Mouse (Mus musculus) intestine, embryonic 14.5 days (tissue): ENCODE measurements around the gene Cit. TPM values are rescaled to one million over a fixed set of nuclear protein-coding genes. Genes with fewer than 3 reads are reported as not detected.

Experiments used
- ATAC-seq: fragments of 200-750 bp; cut with Nextera tagmentation; replicated peaks from 2 replicates; pipeline ENCODE4 v1.8.0; 2017; ENCODE audit warnings: low read depth, moderate number of reproducible peaks, moderate TSS enrichment, moderate library complexity; ENCODE audit not compliant: low FRiP score, low TSS enrichment
- DNase-seq: peaks from one replicate; pipeline ENCODE4 v3.0.0-alpha.2; 2018; ENCODE audit warnings: low spot score
- H3K27ac ChIP-seq: fragments of 300-500 bp; sonication (generic); 2 replicates; pipeline ENCODE4 v1.5.1; 2014; ENCODE audit warnings: low read depth, mild to moderate bottlenecking, control low read depth
- H3K27me3 ChIP-seq: fragments of 300-500 bp; sonication (generic); replicated peaks from 2 replicates; pipeline ENCODE4 v1.6.1; 2014; ENCODE audit warnings: low read length, control low read depth; ENCODE audit not compliant: control insufficient read depth, insufficient read depth
- H3K36me3 ChIP-seq: fragments of 300-500 bp; sonication (generic); 2 replicates; pipeline ENCODE4 v1.6.1; 2014; ENCODE audit warnings: low read length, control low read depth; ENCODE audit not compliant: control insufficient read depth, insufficient read depth
- H3K4me1 ChIP-seq: fragments of 300-500 bp; sonication (generic); replicated peaks from 2 replicates; pipeline ENCODE4 v1.6.1; 2014; ENCODE audit warnings: low read length, control low read depth, mixed read lengths; ENCODE audit not compliant: control insufficient read depth, insufficient read depth
- H3K4me2 ChIP-seq: fragments of 300-500 bp; sonication (generic); 2 replicates; pipeline ENCODE4 v1.6.1; 2014; ENCODE audit warnings: low read length
- H3K4me3 ChIP-seq: fragments of 300-500 bp; sonication (generic); 2 replicates; pipeline ENCODE4 v1.5.1; 2014; ENCODE audit warnings: low read depth, low read length, control low read depth, mixed read lengths
- H3K9ac ChIP-seq: fragments of 300-500 bp; sonication (generic); 2 replicates; pipeline ENCODE4 v1.6.1; 2014; ENCODE audit warnings: mild to moderate bottlenecking, low read length
- H3K9me3 ChIP-seq: fragments of 300-500 bp; sonication (generic); 2 replicates; pipeline ENCODE4 v1.6.1; 2016; ENCODE audit warnings: low read length, control low read depth; ENCODE audit not compliant: control insufficient read depth
- WGBS: fragments of 180-500 bp; shearing (Covaris S2); extraction: QIAGEN DNeasy Blood & Tissue Kit; methylation state at CpG from one replicate; pipeline ENCODE4 v1.1.7; 2014; 5-methylcytosine and 5-hydroxymethylcytosine counted together
- polyA plus RNA-seq: library from polyadenylated mRNA; unstranded; fragments of >200 nt; fragmentation: Nextera tagmentation; extraction: Ambion mirVana; gene quantifications from 2 replicates; pipeline ENCODE4 v1.2.1, GENCODE M21; 2014

Cit gene
- polyA plus RNA-seq, 1 experiment from 2014 or later = 25.8 TPM

DNA sequence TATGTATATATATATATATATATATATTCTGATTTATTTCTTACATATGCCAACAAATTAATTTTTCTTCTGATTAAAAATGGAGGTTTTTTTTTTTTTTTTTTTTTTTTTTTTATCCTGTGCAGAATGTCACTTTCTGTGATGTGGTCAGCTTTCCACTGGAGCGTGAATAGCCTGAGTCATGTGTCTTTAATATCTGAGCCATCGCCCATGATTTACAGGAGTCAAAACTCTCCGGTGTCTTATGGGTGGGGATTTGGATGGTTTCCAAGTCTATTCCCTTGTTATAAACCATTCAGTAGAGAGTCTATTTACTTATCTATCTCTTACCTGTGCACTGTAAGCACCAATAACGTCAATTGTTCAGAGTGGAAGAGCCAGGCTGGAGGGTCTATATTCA is 27.9 kb downstream of the Cit start:
- Histone ChIP-seq H3K36me3 (peaks cover 30% of the 10 kb centered on the region), H3K27ac (no peak overlapping the region), H3K4me2 (no peak overlapping the region), H3K9me3 (no peaks in the 10 kb centered on the region), H3K4me3 (no peak overlapping the region), H3K9ac (no peak overlapping the region), H3K4me1 (no peaks in the 10 kb centered on the region), H3K27me3 (no peaks in the 10 kb centered on the region)
- no peak for DNase-seq
- no peak for ATAC-seq
- WGBS = 53% methylated on average over 4 of the region's 4 CpGs

DNA sequence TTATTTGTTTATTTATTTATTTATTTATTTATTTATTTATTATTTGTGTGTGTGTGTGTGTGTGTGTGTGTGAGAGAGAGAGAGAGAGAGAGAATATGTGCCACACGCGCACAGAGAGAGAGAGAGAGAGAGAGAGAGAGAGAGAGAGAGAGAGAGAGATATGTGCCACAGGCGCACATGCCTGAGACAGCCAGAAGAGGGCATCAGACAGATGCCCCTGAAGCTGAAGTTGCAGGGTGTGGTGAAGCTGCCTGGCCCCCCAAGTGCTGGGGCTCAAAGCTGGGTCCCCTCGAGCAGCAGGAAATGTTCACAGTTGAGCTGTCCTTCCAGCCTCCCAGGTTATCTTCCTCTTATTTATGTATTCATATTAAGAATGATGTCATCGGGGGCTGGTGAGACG is 32.3 kb downstream of the Cit start:
- H3K36me3 ChIP-seq = peaks cover 26% of the 10 kb centered on the region
- no peaks in the 10 kb centered on the region for H3K4me1 ChIP-seq
- H3K9me3 ChIP-seq = no peaks in the 10 kb centered on the region
- H3K27me3 ChIP-seq = no peaks in the 10 kb centered on the region
- ATAC-seq = no peak
- DNase-seq = no peak
- no peak overlapping the region for H3K27ac ChIP-seq
- no peak overlapping the region for H3K4me2 ChIP-seq
- 95% methylated on average over 6 of the region's 6 CpGs for whole genome bisulfite sequencing
- H3K9ac ChIP-seq = no peak overlapping the region
- no peak overlapping the region for H3K4me3 ChIP-seq

DNA sequence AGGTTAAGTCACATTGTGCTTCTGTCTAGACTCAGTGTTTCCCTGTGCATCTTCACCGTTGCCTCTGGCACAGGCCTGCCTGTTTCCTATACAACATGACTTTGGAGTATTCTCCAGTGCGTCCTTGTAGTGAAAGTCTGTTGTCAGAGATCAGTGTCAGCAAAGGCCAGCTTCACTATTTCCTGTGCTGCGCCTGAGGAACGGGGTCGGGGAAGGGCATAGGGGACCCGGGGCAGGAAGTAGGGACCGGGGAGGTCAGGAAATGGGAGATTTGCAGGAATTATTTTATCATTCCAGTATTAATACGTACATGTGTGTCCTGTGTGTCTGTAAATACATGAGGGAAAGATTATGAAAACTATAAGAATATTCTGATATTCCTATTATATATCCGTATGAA is 37.1 kb downstream of the Cit start:
- Histone ChIP-seq H3K4me3 (no peak overlapping the region), H3K27me3 (no peaks in the 10 kb centered on the region), H3K27ac (no peak overlapping the region), H3K4me1 (no peaks in the 10 kb centered on the region), H3K4me2 (no peak overlapping the region), H3K36me3 (peaks cover 27% of the 10 kb centered on the region), H3K9ac (no peak overlapping the region), H3K9me3 (no peaks in the 10 kb centered on the region)
- no peak for DNase-seq
- no peak for ATAC-seq
- 79% methylated on average over 9 of the region's 9 CpGs for WGBS

DNA sequence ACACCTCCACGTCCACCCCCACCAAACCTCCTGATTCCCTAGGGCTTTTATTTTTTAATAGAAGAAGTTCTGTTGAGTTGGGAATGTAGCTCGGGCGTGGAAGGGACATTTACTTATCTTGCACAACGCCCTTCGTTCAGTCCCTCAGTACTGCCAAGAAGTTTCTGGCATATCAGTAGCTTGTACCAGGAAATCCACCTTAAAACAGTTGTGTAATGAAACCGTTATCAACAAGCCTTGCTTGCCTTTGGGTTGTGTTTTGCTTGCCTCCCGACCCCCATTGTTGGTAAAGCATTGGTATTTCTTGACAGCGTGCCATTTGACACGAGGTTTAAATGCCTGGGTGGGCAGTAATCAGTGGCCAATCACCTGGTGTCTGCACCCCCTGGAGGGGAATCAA is 39.4 kb downstream of the Cit start:
- WGBS = 90% methylated on average over 9 of the region's 9 CpGs
- Histone ChIP-seq H3K36me3 (peaks cover 43% of the 10 kb centered on the region), H3K27ac (no peak overlapping the region), H3K9me3 (no peaks in the 10 kb centered on the region), H3K4me1 (no peaks in the 10 kb centered on the region), H3K4me3 (no peak overlapping the region), H3K27me3 (no peaks in the 10 kb centered on the region), H3K9ac (no peak overlapping the region), H3K4me2 (no peak overlapping the region)
- DNase-seq (no peak), ATAC-seq (no peak)

DNA sequence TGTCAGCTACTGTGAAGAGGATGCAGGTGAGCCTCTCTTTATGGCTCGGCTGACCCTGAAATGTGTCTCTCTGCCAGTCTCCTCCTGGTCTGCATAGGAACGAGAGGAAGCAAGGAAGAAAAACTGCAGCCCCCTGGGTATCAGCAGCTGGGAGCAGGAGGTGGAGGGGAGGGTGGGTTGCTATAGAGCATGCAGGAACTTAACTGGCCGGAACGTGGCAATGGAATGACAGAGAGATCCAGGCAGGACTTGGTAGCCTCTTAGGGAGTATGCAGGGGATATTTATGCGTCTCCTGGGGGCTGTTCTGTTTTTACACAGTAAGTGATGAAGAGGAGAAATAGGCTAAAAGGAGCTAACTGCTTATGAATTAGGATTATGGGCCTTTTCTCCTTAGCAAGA is 48.7 kb downstream of the Cit start:
- H3K4me2 ChIP-seq = no peak overlapping the region
- no peak overlapping the region for H3K27ac ChIP-seq
- H3K36me3 ChIP-seq = peaks cover 29% of the 10 kb centered on the region
- no peaks in the 10 kb centered on the region for H3K27me3 ChIP-seq
- H3K4me1 ChIP-seq = no peaks in the 10 kb centered on the region
- DNase-seq (no peak), ATAC-seq (no peak)
- H3K4me3 ChIP-seq = no peak overlapping the region
- no peaks in the 10 kb centered on the region for H3K9me3 ChIP-seq
- WGBS = 74% methylated on average over 5 of the region's 5 CpGs
- H3K9ac ChIP-seq = no peak overlapping the region

DNA sequence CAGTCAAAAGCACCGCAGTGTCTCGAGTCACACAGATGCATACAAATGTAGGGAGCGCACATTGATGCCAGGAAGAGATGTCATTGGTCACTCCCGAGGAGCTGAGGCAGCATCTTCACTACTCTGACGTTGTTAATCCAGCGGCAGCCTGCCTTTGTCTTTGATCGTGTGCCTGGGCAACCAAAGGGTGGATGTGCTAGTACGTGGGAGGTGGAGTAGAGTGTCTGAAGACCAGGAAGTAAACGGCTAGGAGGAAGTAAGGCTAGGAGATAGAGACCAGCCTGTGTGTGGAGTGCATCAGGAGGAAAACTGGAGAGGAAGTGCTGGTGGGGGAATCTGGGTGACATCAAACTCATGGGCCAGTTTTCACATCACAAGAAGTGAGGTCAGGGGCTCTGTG is 52.0 kb downstream of the Cit start:
- H3K4me2 ChIP-seq = no peak overlapping the region
- H3K27me3 ChIP-seq = no peaks in the 10 kb centered on the region
- no peaks in the 10 kb centered on the region for H3K9me3 ChIP-seq
- WGBS = 64% methylated on average over 9 of the region's 9 CpGs
- no peak overlapping the region for H3K4me3 ChIP-seq
- no peak overlapping the region for H3K9ac ChIP-seq
- ATAC-seq (no peak), DNase-seq (no peak)
- no peak overlapping the region for H3K27ac ChIP-seq
- no peaks in the 10 kb centered on the region for H3K4me1 ChIP-seq
- 0 out of 2 replicates have a peak, but pooled peaks cover 3% of the 10 kb centered on the region for H3K36me3 ChIP-seq

DNA sequence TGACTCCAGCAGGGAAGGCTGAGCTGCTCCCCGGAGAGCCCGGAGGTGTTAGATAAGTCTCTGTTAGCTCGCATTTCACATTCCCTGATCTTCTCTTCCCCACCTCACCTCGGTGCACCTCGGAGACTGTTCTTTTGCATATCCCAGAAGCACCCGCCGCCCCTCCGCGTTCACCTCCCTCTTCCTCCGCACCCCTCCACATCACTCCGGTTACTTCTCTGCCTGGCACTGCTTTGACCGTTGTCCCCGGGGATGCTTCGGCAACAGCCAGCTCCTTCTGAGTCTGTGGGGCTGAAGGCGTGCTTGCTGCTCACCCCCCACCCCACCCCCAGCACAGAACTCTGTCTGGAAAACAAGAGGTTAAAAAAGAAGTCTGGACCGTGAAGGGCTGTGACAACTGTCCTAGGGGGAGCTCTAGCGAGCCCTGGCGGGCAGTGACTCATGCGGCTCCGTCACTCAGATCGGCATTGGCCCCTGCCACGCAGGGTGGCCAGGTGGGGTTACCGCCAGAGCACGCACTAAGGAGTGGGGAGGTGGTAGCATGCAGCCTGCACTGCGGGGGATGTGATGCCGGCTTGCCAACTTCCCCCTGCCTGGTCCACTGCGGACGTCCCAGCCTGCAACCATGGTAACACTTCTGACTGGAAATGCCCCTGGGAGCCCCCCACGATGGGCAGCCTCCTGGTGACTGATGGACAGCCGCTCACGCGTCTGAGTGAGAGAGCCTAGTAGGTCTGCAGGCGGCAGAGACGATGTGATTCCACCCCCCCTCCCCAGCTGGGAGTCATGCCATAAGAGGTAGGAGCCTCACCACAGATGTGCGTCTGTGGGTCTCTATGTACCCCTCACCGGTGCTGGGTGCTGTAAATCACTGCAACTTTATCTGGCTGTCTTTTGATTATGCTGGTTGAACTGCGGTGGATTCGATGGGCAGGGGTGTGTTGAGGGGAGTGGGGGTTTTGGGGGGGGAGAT is 62.2 kb downstream of the Cit start:
- peak overlapping the region; percentile 22 for H3K4me3 ChIP-seq
- H3K9ac ChIP-seq = no peak overlapping the region
- H3K4me2 ChIP-seq = peak overlapping the region; percentile 65
- no peaks in the 10 kb centered on the region; the same call in 1 of the 2 replicates for H3K27me3 ChIP-seq
- H3K4me1 ChIP-seq = peaks cover 11% of the 10 kb centered on the region
- H3K27ac ChIP-seq = no peak overlapping the region
- H3K36me3 ChIP-seq = no peaks in the 10 kb centered on the region
- DNase-seq (peak; percentile 67), ATAC-seq (0 out of 2 replicates have a peak, but pooled peaks have one; percentile 66)
- WGBS = 9% methylated on average over 38 of the region's 38 CpGs
- H3K9me3 ChIP-seq = no peaks in the 10 kb centered on the region

DNA sequence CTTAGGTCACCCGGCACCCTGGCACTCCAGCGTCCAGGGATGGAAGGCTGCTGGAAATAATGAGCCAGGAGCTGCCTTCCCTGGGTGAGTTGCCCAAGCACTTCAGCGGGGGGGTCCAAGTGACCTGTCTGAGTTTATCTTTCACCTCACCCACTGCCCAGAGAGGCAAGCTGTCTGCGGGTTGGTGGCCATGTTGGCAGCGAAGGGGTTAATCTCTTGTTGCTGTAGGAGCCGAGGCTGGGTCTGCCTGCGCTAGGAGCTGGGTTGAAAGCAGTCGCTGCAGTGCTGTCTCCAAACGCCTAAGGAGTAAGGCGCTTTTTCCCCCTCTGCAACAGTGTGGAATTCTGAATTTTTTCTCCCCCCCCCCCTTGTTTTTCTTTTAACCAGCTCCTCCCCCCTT is 63.2 kb downstream of the Cit start:
- Histone ChIP-seq H3K4me3 (no peak overlapping the region), H3K36me3 (no peaks in the 10 kb centered on the region), H3K4me1 (peaks cover 11% of the 10 kb centered on the region), H3K4me2 (peak overlapping the region; percentile 33), H3K27me3 (no peaks in the 10 kb centered on the region; the same call in 1 of the 2 replicates), H3K9ac (no peak overlapping the region), H3K27ac (no peak overlapping the region), H3K9me3 (no peaks in the 10 kb centered on the region)
- whole genome bisulfite sequencing = 23% methylated on average over 10 of the region's 10 CpGs
- DNase-seq (peak; percentile 53), ATAC-seq (no peak)

DNA sequence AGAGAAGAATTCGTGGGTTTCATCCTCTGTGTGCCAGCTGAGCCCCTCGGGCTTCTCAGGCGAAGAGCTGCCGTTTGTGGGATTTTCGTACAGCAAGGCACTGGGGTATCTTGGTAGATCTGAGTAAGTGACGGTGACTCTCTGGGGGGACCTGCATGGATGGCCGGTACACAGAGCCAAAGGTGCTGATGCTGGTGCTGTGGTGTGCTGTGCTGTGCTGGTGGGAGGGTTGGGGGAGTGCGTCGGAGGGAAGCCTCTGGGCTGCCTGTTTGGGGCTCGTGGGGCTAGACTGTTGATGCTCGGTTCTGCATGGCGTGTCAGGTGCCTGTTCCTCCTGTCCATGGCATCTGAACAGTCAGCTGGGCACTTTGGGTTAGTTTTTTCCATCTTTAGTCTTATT is 63.6 kb downstream of the Cit start:
- Histone ChIP-seq H3K4me2 (no peak overlapping the region), H3K27ac (no peak overlapping the region), H3K9ac (no peak overlapping the region), H3K27me3 (no peaks in the 10 kb centered on the region; the same call in 1 of the 2 replicates), H3K36me3 (no peaks in the 10 kb centered on the region), H3K4me1 (peaks cover 11% of the 10 kb centered on the region), H3K9me3 (no peaks in the 10 kb centered on the region), H3K4me3 (no peak overlapping the region)
- ATAC-seq (no peak), DNase-seq (no peak)
- WGBS = 59% methylated on average over 12 of the region's 12 CpGs
